Mouse (Mus musculus) 3T3-L1 (cell line): ENCODE measurements around the gene Gm3055.
"Not testable (repeated sequence)": the region's sequence is repeated elsewhere in the genome, so short reads cannot be mapped to it uniquely, and the experiment has no call there.

Experiments
- DNase-seq: peaks from one replicate; pipeline ENCODE4 v3.0.0-alpha.2; 2015; ENCODE audit warnings: low read depth, low spot score

The Gm3055 gene

GRCm38 (mm10) chr10:81770506-81771403 is at the start of gene Gm3055:
Gene Gm3055 (minus strand): TSS chr10:81771161.
- not testable (repeated sequence) for DNase-seq

GRCm38 (mm10) chr10:81811899-81812298 is 40.9 kb upstream of the Gm3055 start, which contains the start of gene Gm4767:
Gene Gm4767 (plus strand): TSS chr10:81812186.
- DNase-seq = not testable (repeated sequence)

- DNase-seq = not testable (repeated sequence)
Observed at GRCm38 (mm10) chr10:81771404-81771777, 430 bp upstream of the Gm3055 start.

GRCm38 (mm10) chr10:81704531-81705301 is 66.2 kb downstream of the Gm3055 start, which contains the start of gene Zfp433:
Gene Zfp433 (plus strand): TSS chr10:81704825.
- DNase-seq = not testable (repeated sequence)
